Mouse (Mus musculus): ENCODE results near the gene Kcnf1. TPM values are rescaled to one million over a fixed set of nuclear protein-coding genes. Genes with fewer than 3 reads are reported as not detected.

Gene Kcnf1
- polyA plus RNA-seq, 1 experiment, result not detected

- Histone ChIP-seq H3K4me3 (ENCODE audit: insufficient read depth, low read depth, low read length) (no peak overlapping the region), H3K4me1 (ENCODE audit: control insufficient read depth, insufficient read depth, low read length) (peaks cover 25% of the 10 kb centered on the region), H3K27ac (ENCODE audit: insufficient read depth, low read depth, low read length) (no peak overlapping the region)
- TF ChIP-seq CTCF (IDR thresholded peaks at IDR 0.05; ENCODE audit: insufficient read depth, low read depth, low read length), result no peak
- no peak for TF ChIP-seq POLR2A (IDR thresholded peaks at IDR 0.05; ENCODE audit: insufficient read depth, low read depth, low read length)
- 97% methylated on average over 5 of the region's 5 CpGs for WGBS
Measured at GRCm38 (mm10) chr12:17198621-17199020, 21.9 kb upstream of the Kcnf1 start.

- H3K27ac ChIP-seq (ENCODE audit: insufficient read depth, low read depth, low read length), result peak overlapping the region; percentile 87
- H3K4me1 ChIP-seq (ENCODE audit: control insufficient read depth, insufficient read depth, low read length), result peaks cover 9% of the 10 kb centered on the region
- no peak for TF ChIP-seq CTCF (IDR thresholded peaks at IDR 0.05; ENCODE audit: insufficient read depth, low read depth, low read length)
- no peak for TF ChIP-seq POLR2A (IDR thresholded peaks at IDR 0.05; ENCODE audit: insufficient read depth, low read depth, low read length)
- WGBS, result 31% methylated on average over 6 of the region's 6 CpGs
- H3K4me3 ChIP-seq (ENCODE audit: insufficient read depth, low read depth, low read length), result no peak overlapping the region
Measured at GRCm38 (mm10) chr12:17194140-17194539, 17.5 kb upstream of the Kcnf1 start.

- peaks cover 9% of the 10 kb centered on the region for H3K4me1 ChIP-seq (ENCODE audit: control insufficient read depth, insufficient read depth, low read length)
- WGBS, result 95% methylated on average over 1 of the region's 1 CpGs
- no peak overlapping the region for H3K4me3 ChIP-seq (ENCODE audit: insufficient read depth, low read depth, low read length)
- H3K27ac ChIP-seq (ENCODE audit: insufficient read depth, low read depth, low read length), result peak overlapping the region; percentile 87
- TF ChIP-seq CTCF (IDR thresholded peaks at IDR 0.05; ENCODE audit: insufficient read depth, low read depth, low read length), result no peak
- TF ChIP-seq POLR2A (IDR thresholded peaks at IDR 0.05; ENCODE audit: insufficient read depth, low read depth, low read length), result no peak
Measured at GRCm38 (mm10) chr12:17193311-17193710, 16.6 kb upstream of the Kcnf1 start.

- WGBS, result 91% methylated on average over 2 of the region's 2 CpGs
Measured at GRCm38 (mm10) chr12:17192887-17193286, 16.2 kb upstream of the Kcnf1 start.

GRCm38 (mm10) chr12:17184303-17184775 lies 7.7 kb upstream of the Kcnf1 start:
- 15% methylated on average over 7 of the region's 7 CpGs for WGBS

More at GRCm38 (mm10) chr12:17192887-17193286, 16.2 kb upstream of the Kcnf1 start:
- Histone ChIP-seq H3K27ac (ENCODE audit: insufficient read depth, low read depth, low read length) (no peak overlapping the region), H3K4me3 (ENCODE audit: insufficient read depth, low read depth, low read length) (no peak overlapping the region), H3K4me1 (ENCODE audit: control insufficient read depth, insufficient read depth, low read length) (peaks cover 9% of the 10 kb centered on the region)
- TF ChIP-seq POLR2A (IDR thresholded peaks at IDR 0.05; ENCODE audit: insufficient read depth, low read depth, low read length), result no peak
- no peak for TF ChIP-seq CTCF (IDR thresholded peaks at IDR 0.05; ENCODE audit: insufficient read depth, low read depth, low read length)

GRCm38 (mm10) chr12:17183788-17184187 lies 7.1 kb upstream of the Kcnf1 start:
- peaks cover 19% of the 10 kb centered on the region for H3K4me1 ChIP-seq (ENCODE audit: control insufficient read depth, insufficient read depth, low read length)
- peak overlapping the region; percentile 74 for H3K27ac ChIP-seq (ENCODE audit: insufficient read depth, low read depth, low read length)
- TF ChIP-seq POLR2A (IDR thresholded peaks at IDR 0.05; ENCODE audit: insufficient read depth, low read depth, low read length), result no peak
- no peak for TF ChIP-seq CTCF (IDR thresholded peaks at IDR 0.05; ENCODE audit: insufficient read depth, low read depth, low read length)
- 30% methylated on average over 10 of the region's 10 CpGs for WGBS
- no peak overlapping the region for H3K4me3 ChIP-seq (ENCODE audit: insufficient read depth, low read depth, low read length)

More at GRCm38 (mm10) chr12:17184303-17184775, 7.7 kb upstream of the Kcnf1 start:
- peaks cover 19% of the 10 kb centered on the region for H3K4me1 ChIP-seq (ENCODE audit: control insufficient read depth, insufficient read depth, low read length)
- peak overlapping the region; percentile 94 for H3K27ac ChIP-seq (ENCODE audit: insufficient read depth, low read depth, low read length)
- no peak for TF ChIP-seq CTCF (IDR thresholded peaks at IDR 0.05; ENCODE audit: insufficient read depth, low read depth, low read length)
- no peak for TF ChIP-seq POLR2A (IDR thresholded peaks at IDR 0.05; ENCODE audit: insufficient read depth, low read depth, low read length)
- no peak overlapping the region for H3K4me3 ChIP-seq (ENCODE audit: insufficient read depth, low read depth, low read length)

GRCm38 (mm10) chr12:17176041-17176756 lies 489 bp downstream of the Kcnf1 start:
- Histone ChIP-seq H3K4me1 (ENCODE audit: control insufficient read depth, insufficient read depth, low read length) (no peaks in the 10 kb centered on the region), H3K4me3 (ENCODE audit: insufficient read depth, low read depth, low read length) (peak overlapping the region; percentile 61), H3K27ac (ENCODE audit: insufficient read depth, low read depth, low read length) (peak overlapping the region; percentile 87)
- TF ChIP-seq POLR2A (IDR thresholded peaks at IDR 0.05; ENCODE audit: insufficient read depth, low read depth, low read length), result peak; percentile 81
- TF ChIP-seq CTCF (IDR thresholded peaks at IDR 0.05; ENCODE audit: insufficient read depth, low read depth, low read length), result peak; percentile 60
- 1% methylated on average over 54 of the region's 54 CpGs for WGBS

GRCm38 (mm10) chr12:17175531-17175951 lies 1.1 kb downstream of the Kcnf1 start:
- WGBS, result 9% methylated on average over 25 of the region's 25 CpGs
- Histone ChIP-seq H3K4me3 (ENCODE audit: insufficient read depth, low read depth, low read length) (peak overlapping the region; percentile 61), H3K27ac (ENCODE audit: insufficient read depth, low read depth, low read length) (peak overlapping the region; percentile 87), H3K4me1 (ENCODE audit: control insufficient read depth, insufficient read depth, low read length) (no peaks in the 10 kb centered on the region)
- TF ChIP-seq CTCF (IDR thresholded peaks at IDR 0.05; ENCODE audit: insufficient read depth, low read depth, low read length) (no peak), POLR2A (IDR thresholded peaks at IDR 0.05; ENCODE audit: insufficient read depth, low read depth, low read length) (no peak)

GRCm38 (mm10) chr12:17175124-17175523 lies 1.6 kb downstream of the Kcnf1 start:
- H3K4me1 ChIP-seq (ENCODE audit: control insufficient read depth, insufficient read depth, low read length), result peaks cover 4% of the 10 kb centered on the region
- H3K27ac ChIP-seq (ENCODE audit: insufficient read depth, low read depth, low read length), result peak overlapping the region; percentile 87
- TF ChIP-seq POLR2A (IDR thresholded peaks at IDR 0.05; ENCODE audit: insufficient read depth, low read depth, low read length) (no peak), CTCF (IDR thresholded peaks at IDR 0.05; ENCODE audit: insufficient read depth, low read depth, low read length) (no peak)
- H3K4me3 ChIP-seq (ENCODE audit: insufficient read depth, low read depth, low read length), result peak overlapping the region; percentile 61
- WGBS, result 52% methylated on average over 20 of the region's 20 CpGs
